Mouse (Mus musculus): Measurements from ENCODE around the gene Txndc2. TPM values are rescaled to one million over a fixed set of nuclear protein-coding genes. Genes with fewer than 3 reads are reported as not detected.
A peak's percentile ranks its signal among the peaks of the same experiment; 100 is the strongest.

The Txndc2 gene
- polyA plus RNA-seq (2015; fragmentation: Nextera tagmentation; extraction: Ambion mirVana) = not detected in 2 replicates

- H3K27ac ChIP-seq (replicated peaks) = no peak within 1 kb of the TSS
- 68% methylated on average over 11 of the region's 11 CpGs for WGBS (ENCODE audit: insufficient replicate concordance)
- H3K4me3 ChIP-seq (replicated peaks) = no peak within 1 kb of the TSS
- no peaks in the 10 kb centered on the region; the same call in 1 of the 2 replicates for H3K4me1 ChIP-seq (replicated peaks)
- H3K9me3 ChIP-seq (replicated peaks) = no peaks in the 10 kb centered on the region
- no peak within 1 kb of the TSS for H3K4me2 ChIP-seq
- H3K36me3 ChIP-seq (replicated peaks) = no peaks in the 10 kb centered on the region
- H3K27me3 ChIP-seq = no peaks in the 10 kb centered on the region
- no peak for ATAC-seq (ENCODE audit: insufficient read depth)
- H3K9ac ChIP-seq = no peak within 1 kb of the TSS
Measured at GRCm38 (mm10) chr17:65641734-65642218, at the start of gene Txndc2. Gene Txndc2, minus strand, starts transcription at chr17:65642168.

GRCm38 (mm10) chr17:65683731-65684130 lies 41.8 kb upstream of the Txndc2 start:
- no peak for ATAC-seq (ENCODE audit: insufficient read depth)
- no peaks in the 10 kb centered on the region for H3K36me3 ChIP-seq (replicated peaks)
- no peaks in the 10 kb centered on the region for H3K27me3 ChIP-seq
- no peak overlapping the region for H3K27ac ChIP-seq (replicated peaks)
- no peak overlapping the region for H3K4me2 ChIP-seq
- H3K4me1 ChIP-seq (replicated peaks) = no peaks in the 10 kb centered on the region
- 51% methylated on average over 2 of the region's 2 CpGs for WGBS (ENCODE audit: insufficient replicate concordance)
- H3K9ac ChIP-seq = no peak overlapping the region
- H3K9me3 ChIP-seq (replicated peaks) = no peaks in the 10 kb centered on the region
- no peak overlapping the region for H3K4me3 ChIP-seq (replicated peaks)

- Histone ChIP-seq H3K36me3 (replicated peaks) (no peaks in the 10 kb centered on the region), H3K4me3 (replicated peaks) (no peak overlapping the region), H3K27ac (replicated peaks) (no peak overlapping the region), H3K27me3 (no peaks in the 10 kb centered on the region), H3K4me1 (replicated peaks) (no peaks in the 10 kb centered on the region), H3K9me3 (replicated peaks) (no peaks in the 10 kb centered on the region), H3K4me2 (no peak overlapping the region), H3K9ac (no peak overlapping the region)
- 65% methylated on average over 3 of the region's 3 CpGs for WGBS (ENCODE audit: insufficient replicate concordance)
- no peak for ATAC-seq (ENCODE audit: insufficient read depth)
Measured at GRCm38 (mm10) chr17:65683316-65683715, 41.3 kb upstream of the Txndc2 start.

- no peaks in the 10 kb centered on the region for H3K36me3 ChIP-seq (replicated peaks)
- H3K9me3 ChIP-seq (replicated peaks) = no peaks in the 10 kb centered on the region
- no peak overlapping the region for H3K9ac ChIP-seq
- no peaks in the 10 kb centered on the region for H3K27me3 ChIP-seq
- no peak overlapping the region for H3K4me2 ChIP-seq
- no peak overlapping the region for H3K27ac ChIP-seq (replicated peaks)
- no peak overlapping the region for H3K4me3 ChIP-seq (replicated peaks)
- H3K4me1 ChIP-seq (replicated peaks) = no peaks in the 10 kb centered on the region; the same call in 1 of the 2 replicates
- 75% methylated on average over 5 of the region's 5 CpGs for WGBS (ENCODE audit: insufficient replicate concordance)
- ATAC-seq (ENCODE audit: insufficient read depth) = no peak
Measured at GRCm38 (mm10) chr17:65682071-65682680, 40.2 kb upstream of the Txndc2 start.

GRCm38 (mm10) chr17:65681516-65681915 lies 39.5 kb upstream of the Txndc2 start:
- Histone ChIP-seq H3K4me2 (no peak overlapping the region), H3K36me3 (replicated peaks) (no peaks in the 10 kb centered on the region), H3K27ac (replicated peaks) (no peak overlapping the region), H3K9ac (no peak overlapping the region), H3K9me3 (replicated peaks) (no peaks in the 10 kb centered on the region), H3K4me3 (replicated peaks) (no peak overlapping the region), H3K4me1 (replicated peaks) (no peaks in the 10 kb centered on the region; the same call in 1 of the 2 replicates), H3K27me3 (no peaks in the 10 kb centered on the region)
- WGBS (ENCODE audit: insufficient replicate concordance) = 48% methylated on average over 6 of the region's 6 CpGs
- no peak for ATAC-seq (ENCODE audit: insufficient read depth)

GRCm38 (mm10) chr17:65680801-65681412 lies 38.9 kb upstream of the Txndc2 start:
- Histone ChIP-seq H3K36me3 (replicated peaks) (no peaks in the 10 kb centered on the region), H3K4me2 (no peak overlapping the region), H3K9me3 (replicated peaks) (no peaks in the 10 kb centered on the region), H3K27ac (replicated peaks) (no peak overlapping the region), H3K9ac (no peak overlapping the region), H3K27me3 (no peaks in the 10 kb centered on the region), H3K4me3 (replicated peaks) (no peak overlapping the region), H3K4me1 (replicated peaks) (no peaks in the 10 kb centered on the region; the same call in 1 of the 2 replicates)
- ATAC-seq (ENCODE audit: insufficient read depth) = no peak
- 45% methylated on average over 2 of the region's 2 CpGs for WGBS (ENCODE audit: insufficient replicate concordance)

GRCm38 (mm10) chr17:65679806-65680446 lies 38.0 kb upstream of the Txndc2 start:
- H3K27me3 ChIP-seq = no peaks in the 10 kb centered on the region
- no peak for ATAC-seq (ENCODE audit: insufficient read depth)
- no peaks in the 10 kb centered on the region for H3K9me3 ChIP-seq (replicated peaks)
- H3K9ac ChIP-seq = no peak overlapping the region
- H3K27ac ChIP-seq (replicated peaks) = no peak overlapping the region
- 52% methylated on average over 14 of the region's 14 CpGs for WGBS (ENCODE audit: insufficient replicate concordance)
- no peak overlapping the region for H3K4me3 ChIP-seq (replicated peaks)
- H3K4me1 ChIP-seq (replicated peaks) = peaks cover 5% of the 10 kb centered on the region
- no peak overlapping the region for H3K4me2 ChIP-seq
- no peaks in the 10 kb centered on the region for H3K36me3 ChIP-seq (replicated peaks)

GRCm38 (mm10) chr17:65677742-65678141 lies 35.8 kb upstream of the Txndc2 start:
- Histone ChIP-seq H3K9ac (no peak overlapping the region), H3K4me1 (replicated peaks) (peaks cover 10% of the 10 kb centered on the region), H3K27me3 (no peaks in the 10 kb centered on the region), H3K4me3 (replicated peaks) (no peak overlapping the region), H3K4me2 (no peak overlapping the region), H3K36me3 (replicated peaks) (no peaks in the 10 kb centered on the region), H3K9me3 (replicated peaks) (no peaks in the 10 kb centered on the region), H3K27ac (replicated peaks) (no peak overlapping the region)
- no peak for ATAC-seq (ENCODE audit: insufficient read depth)
- WGBS (ENCODE audit: insufficient replicate concordance) = 23% methylated on average over 1 of the region's 1 CpGs

GRCm38 (mm10) chr17:65676536-65676935 lies 34.6 kb upstream of the Txndc2 start:
- no peak overlapping the region for H3K27ac ChIP-seq (replicated peaks)
- H3K9ac ChIP-seq = no peak overlapping the region
- WGBS (ENCODE audit: insufficient replicate concordance) = 75% methylated on average over 8 of the region's 8 CpGs
- H3K4me3 ChIP-seq (replicated peaks) = no peak overlapping the region
- ATAC-seq (ENCODE audit: insufficient read depth) = no peak
- H3K4me1 ChIP-seq (replicated peaks) = peaks cover 10% of the 10 kb centered on the region
- no peaks in the 10 kb centered on the region for H3K9me3 ChIP-seq (replicated peaks)
- H3K4me2 ChIP-seq = no peak overlapping the region
- no peaks in the 10 kb centered on the region for H3K36me3 ChIP-seq (replicated peaks)
- H3K27me3 ChIP-seq = no peaks in the 10 kb centered on the region

- 79% methylated on average over 3 of the region's 3 CpGs for WGBS (ENCODE audit: insufficient replicate concordance)
- no peaks in the 10 kb centered on the region for H3K36me3 ChIP-seq (replicated peaks)
- H3K27me3 ChIP-seq = no peaks in the 10 kb centered on the region
- H3K4me3 ChIP-seq (replicated peaks) = no peak overlapping the region
- no peak for ATAC-seq (ENCODE audit: insufficient read depth)
- H3K9ac ChIP-seq = no peak overlapping the region
- no peak overlapping the region for H3K27ac ChIP-seq (replicated peaks)
- peaks cover 10% of the 10 kb centered on the region for H3K4me1 ChIP-seq (replicated peaks)
- no peaks in the 10 kb centered on the region for H3K9me3 ChIP-seq (replicated peaks)
- H3K4me2 ChIP-seq = no peak overlapping the region
Measured at GRCm38 (mm10) chr17:65675985-65676384, 34.0 kb upstream of the Txndc2 start.

- Histone ChIP-seq H3K27me3 (no peaks in the 10 kb centered on the region), H3K27ac (replicated peaks) (0 out of 2 replicates have a peak overlapping the region, but pooled peaks have one; percentile 4), H3K4me3 (replicated peaks) (no peak overlapping the region), H3K9me3 (replicated peaks) (no peaks in the 10 kb centered on the region), H3K4me2 (no peak overlapping the region), H3K9ac (no peak overlapping the region), H3K36me3 (replicated peaks) (no peaks in the 10 kb centered on the region), H3K4me1 (replicated peaks) (peaks cover 10% of the 10 kb centered on the region)
- ATAC-seq (ENCODE audit: insufficient read depth) = no peak
- 3% methylated on average over 1 of the region's 1 CpGs for WGBS (ENCODE audit: insufficient replicate concordance)
Measured at GRCm38 (mm10) chr17:65674710-65675171, 32.8 kb upstream of the Txndc2 start.
